Mouse (Mus musculus) hindbrain, embryonic 13.5 days (tissue): ENCODE measurements around the gene Olfr51. TPM values are rescaled to one million over a fixed set of nuclear protein-coding genes. Genes with fewer than 3 reads are reported as not detected.
"Not testable (repeated sequence)": the region's sequence is repeated elsewhere in the genome, so short reads cannot be mapped to it uniquely, and the experiment has no call there.

Experiments
- ATAC-seq: fragments of 200-750 bp; cut with Nextera tagmentation; 2 replicates; pipeline ENCODE4 v1.8.0; 2017; ENCODE audit warnings: moderate TSS enrichment; ENCODE audit not compliant: low FRiP score
- H3K27ac ChIP-seq: fragments of 300-500 bp; sonication (generic); 2 replicates; pipeline ENCODE4 v1.5.1; 2015; ENCODE audit warnings: inconsistent platforms, mild to moderate bottlenecking, moderate library complexity
- H3K27me3 ChIP-seq: fragments of 300-500 bp; sonication (generic); 2 replicates; pipeline ENCODE4 v1.6.1; 2015; ENCODE audit warnings: mild to moderate bottlenecking, inconsistent platforms
- H3K36me3 ChIP-seq: fragments of 300-500 bp; sonication (generic); 2 replicates; pipeline ENCODE4 v1.6.1; 2015; ENCODE audit warnings: mild to moderate bottlenecking, inconsistent platforms
- H3K4me1 ChIP-seq: fragments of 300-500 bp; sonication (generic); replicated peaks from 2 replicates; pipeline ENCODE4 v1.6.1; 2015; ENCODE audit warnings: inconsistent platforms
- H3K4me2 ChIP-seq: fragments of 300-500 bp; sonication (generic); 2 replicates; pipeline ENCODE4 v1.6.1; 2015; ENCODE audit warnings: inconsistent platforms, mild to moderate bottlenecking, moderate library complexity
- H3K4me3 ChIP-seq: fragments of 300-500 bp; sonication (generic); 2 replicates; pipeline ENCODE4 v1.5.1; 2015; ENCODE audit warnings: mild to moderate bottlenecking, inconsistent platforms
- H3K9ac ChIP-seq: fragments of 300-500 bp; sonication (generic); 2 replicates; pipeline ENCODE4 v1.6.1; 2015; ENCODE audit warnings: mild to moderate bottlenecking, inconsistent platforms
- H3K9me3 ChIP-seq: fragments of 300-500 bp; sonication (generic); 2 replicates; pipeline ENCODE4 v1.6.1; 2016; ENCODE audit warnings: inconsistent platforms
- WGBS: fragments of 180-500 bp; shearing (Covaris S2); methylation state at CpG from one replicate; pipeline ENCODE4 v1.1.7; 2015; 5-methylcytosine and 5-hydroxymethylcytosine counted together
- polyA plus RNA-seq: library from polyadenylated mRNA; unstranded; fragments of >200 nt; fragmentation: Nextera tagmentation; extraction: Ambion mirVana; gene quantifications from 2 replicates; pipeline ENCODE4 v1.2.1, GENCODE M21; 2015

The Olfr51 gene
- not detected in 2 replicates for polyA plus RNA-seq

DNA sequence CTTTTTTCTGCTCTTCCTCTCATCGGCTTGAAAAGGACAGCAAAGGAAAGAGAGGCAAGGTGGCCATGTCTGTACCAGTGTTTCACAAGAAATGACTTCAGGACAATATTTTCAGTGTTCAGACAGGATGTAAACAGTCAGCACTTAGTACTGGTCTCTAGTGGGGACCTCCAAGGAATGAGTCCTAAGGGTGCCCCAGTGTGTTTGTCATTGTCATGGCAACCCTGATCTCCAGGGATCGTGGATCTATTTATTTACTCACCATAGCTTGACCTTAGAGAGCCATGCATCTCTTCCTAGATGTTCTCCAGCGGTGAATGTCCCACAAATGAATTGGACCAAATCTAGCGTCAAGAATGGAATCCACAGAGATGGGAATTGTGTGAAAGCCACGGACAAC lies at the start of gene Olfr51:
Olfr51 (plus strand) TSS at position 301 of the 400 bp plus-strand sequence.
- Histone ChIP-seq H3K4me1 (no peaks in the 10 kb centered on the region), H3K27me3 (no peaks in the 10 kb centered on the region), H3K9ac (no peak within 1 kb of the TSS), H3K4me3 (no peak within 1 kb of the TSS), H3K4me2 (no peak within 1 kb of the TSS), H3K27ac (no peak within 1 kb of the TSS), H3K9me3 (no peaks in the 10 kb centered on the region), H3K36me3 (no peaks in the 10 kb centered on the region)
- 80% methylated on average over 5 of the region's 5 CpGs for WGBS
- ATAC-seq, result no peak

DNA sequence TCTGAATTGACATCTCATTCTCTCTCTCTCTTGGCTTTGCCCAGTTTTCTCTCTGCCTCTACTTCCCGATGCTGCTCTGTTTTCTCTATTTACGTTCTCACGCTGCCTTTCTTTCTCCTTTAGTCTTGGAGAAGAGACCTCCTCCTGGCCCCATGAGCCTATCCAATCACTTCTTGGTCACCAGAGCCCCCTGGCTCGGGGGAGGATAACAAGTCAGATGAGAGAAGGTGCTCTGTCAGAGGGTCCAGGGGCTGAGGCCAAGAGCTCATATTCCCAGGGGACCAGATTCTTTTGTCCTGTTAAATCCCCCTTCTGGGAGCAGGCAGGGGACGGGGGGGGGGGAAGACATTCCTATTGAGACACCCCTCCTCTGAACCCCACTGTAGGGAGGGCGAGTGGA lies 49.7 kb upstream of the Olfr51 start, which contains the start of gene Prop1:
Prop1 (minus strand) TSS at position 101 of the 400 bp plus-strand sequence.
- no peaks in the 10 kb centered on the region for H3K9me3 ChIP-seq
- H3K27ac ChIP-seq, result no peak within 1 kb of the TSS
- no peak within 1 kb of the TSS for H3K4me2 ChIP-seq
- H3K27me3 ChIP-seq, result no peaks in the 10 kb centered on the region
- WGBS, result 72% methylated on average over 6 of the region's 6 CpGs
- H3K9ac ChIP-seq, result no peak within 1 kb of the TSS
- H3K36me3 ChIP-seq, result no peaks in the 10 kb centered on the region
- ATAC-seq, result no peak
- no peaks in the 10 kb centered on the region for H3K4me1 ChIP-seq
- no peak within 1 kb of the TSS for H3K4me3 ChIP-seq

DNA sequence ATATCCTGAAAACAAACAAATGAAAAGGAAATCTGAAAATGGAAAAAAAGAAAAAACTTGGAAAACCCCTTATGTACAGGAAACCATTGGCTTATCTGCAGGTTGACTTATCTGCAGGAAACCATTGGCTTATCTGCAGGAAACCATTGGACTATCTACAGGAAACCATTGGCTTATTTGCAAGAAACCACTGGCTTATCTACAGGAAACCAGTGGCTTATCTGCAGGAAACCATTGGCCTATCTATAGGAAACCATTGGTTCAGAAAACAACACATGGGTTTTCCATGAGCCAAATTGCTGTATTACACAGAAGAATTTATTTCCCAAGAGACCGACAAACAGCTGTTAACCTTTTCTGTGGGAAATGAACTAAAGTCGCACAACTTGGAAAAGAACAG lies 38.5 kb upstream of the Olfr51 start:
- H3K27me3 ChIP-seq, result 0 out of 2 replicates have a peak, but pooled peaks cover 3% of the 10 kb centered on the region
- WGBS, result 93% methylated on average over 2 of the region's 2 CpGs
- H3K4me3 ChIP-seq, result no peak overlapping the region
- H3K4me1 ChIP-seq, result no peaks in the 10 kb centered on the region
- ATAC-seq, result no peak
- no peak overlapping the region for H3K4me2 ChIP-seq
- no peak overlapping the region for H3K27ac ChIP-seq
- H3K36me3 ChIP-seq, result no peaks in the 10 kb centered on the region
- no peaks in the 10 kb centered on the region for H3K9me3 ChIP-seq
- H3K9ac ChIP-seq, result no peak overlapping the region

DNA sequence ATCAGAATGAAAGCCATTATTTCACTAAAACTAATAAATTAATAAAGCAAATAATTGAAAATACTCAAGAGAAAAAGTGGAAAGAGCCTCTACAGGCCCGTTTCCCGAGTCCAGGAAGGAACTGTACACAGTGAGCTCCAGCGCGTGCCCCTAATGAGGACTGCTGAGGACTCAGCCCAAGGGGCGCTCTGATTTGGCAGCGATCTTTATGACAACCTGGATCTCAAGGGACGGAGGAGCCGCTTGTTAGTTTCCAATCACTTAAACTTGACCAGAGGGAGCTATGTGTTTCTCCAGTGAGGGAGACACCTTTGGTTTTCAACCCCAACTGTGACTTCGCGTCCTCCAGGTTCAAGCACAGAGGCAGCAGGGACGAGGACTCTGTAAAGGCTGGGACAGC lies 37.2 kb upstream of the Olfr51 start, which contains the start of gene Olfr1378:
Olfr1378 (plus strand) TSS at position 301 of the 400 bp plus-strand sequence.
- WGBS, result 88% methylated on average over 11 of the region's 11 CpGs
- no peak within 1 kb of the TSS for H3K9ac ChIP-seq
- H3K36me3 ChIP-seq, result no peaks in the 10 kb centered on the region
- H3K9me3 ChIP-seq, result no peaks in the 10 kb centered on the region
- no peak within 1 kb of the TSS for H3K27ac ChIP-seq
- no peak within 1 kb of the TSS for H3K4me3 ChIP-seq
- no peak for ATAC-seq
- 0 out of 2 replicates have a peak, but pooled peaks cover 3% of the 10 kb centered on the region for H3K27me3 ChIP-seq
- no peak within 1 kb of the TSS for H3K4me2 ChIP-seq
- H3K4me1 ChIP-seq, result no peaks in the 10 kb centered on the region

DNA sequence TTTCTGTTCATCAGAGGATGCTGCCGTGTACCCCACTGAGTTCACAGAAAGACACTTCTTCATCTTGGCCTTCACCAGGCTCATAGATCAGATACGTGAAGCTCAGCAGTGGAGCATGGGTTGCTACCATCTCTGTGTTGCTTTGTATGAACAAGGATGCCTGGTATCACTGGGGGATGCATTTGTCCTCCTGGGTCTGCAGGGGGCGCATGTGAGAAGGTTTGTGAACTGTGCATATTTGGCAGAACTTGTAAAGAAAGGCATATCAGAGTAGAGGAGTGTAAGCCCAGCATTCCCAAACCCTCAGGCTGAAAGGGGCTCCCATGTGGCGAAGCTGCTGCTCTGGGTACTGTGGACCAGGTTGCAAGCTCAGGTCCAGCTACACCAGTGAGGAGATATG lies 26.2 kb upstream of the Olfr51 start:
- Histone ChIP-seq H3K9me3 (no peaks in the 10 kb centered on the region), H3K9ac (no peak overlapping the region), H3K27ac (no peak overlapping the region), H3K4me3 (no peak overlapping the region), H3K27me3 (no peaks in the 10 kb centered on the region), H3K4me2 (no peak overlapping the region), H3K4me1 (no peaks in the 10 kb centered on the region), H3K36me3 (no peaks in the 10 kb centered on the region)
- ATAC-seq, result no peak
- 74% methylated on average over 4 of the region's 4 CpGs for WGBS

DNA sequence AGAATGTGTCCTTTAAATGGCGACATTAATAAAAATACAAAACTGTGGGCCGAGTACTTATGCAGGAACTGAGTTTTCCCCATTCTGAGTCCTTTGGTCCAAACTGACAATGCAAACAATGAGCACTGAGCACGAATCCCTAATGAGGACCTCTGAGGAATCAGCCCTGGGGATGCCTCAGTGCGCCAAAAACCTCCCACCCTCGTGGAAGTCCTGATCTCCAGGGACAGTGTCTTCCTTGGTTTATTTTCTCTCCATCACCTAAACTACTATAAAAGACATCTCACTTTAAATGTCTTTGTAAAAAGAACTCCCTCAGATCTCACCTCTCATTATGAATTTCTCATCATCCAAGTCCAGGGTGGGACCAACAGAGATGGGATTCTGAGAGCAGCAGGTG lies 21.7 kb upstream of the Olfr51 start, which contains the start of gene Olfr1377:
Olfr1377 (plus strand) TSS at position 301 of the 400 bp plus-strand sequence.
- H3K4me1 ChIP-seq, result no peaks in the 10 kb centered on the region
- WGBS, result 65% methylated on average over 5 of the region's 5 CpGs
- no peak within 1 kb of the TSS for H3K9ac ChIP-seq
- no peak within 1 kb of the TSS for H3K27ac ChIP-seq
- no peaks in the 10 kb centered on the region for H3K27me3 ChIP-seq
- H3K9me3 ChIP-seq, result no peaks in the 10 kb centered on the region
- no peak for ATAC-seq
- no peak within 1 kb of the TSS for H3K4me3 ChIP-seq
- no peaks in the 10 kb centered on the region for H3K36me3 ChIP-seq
- H3K4me2 ChIP-seq, result no peak within 1 kb of the TSS

DNA sequence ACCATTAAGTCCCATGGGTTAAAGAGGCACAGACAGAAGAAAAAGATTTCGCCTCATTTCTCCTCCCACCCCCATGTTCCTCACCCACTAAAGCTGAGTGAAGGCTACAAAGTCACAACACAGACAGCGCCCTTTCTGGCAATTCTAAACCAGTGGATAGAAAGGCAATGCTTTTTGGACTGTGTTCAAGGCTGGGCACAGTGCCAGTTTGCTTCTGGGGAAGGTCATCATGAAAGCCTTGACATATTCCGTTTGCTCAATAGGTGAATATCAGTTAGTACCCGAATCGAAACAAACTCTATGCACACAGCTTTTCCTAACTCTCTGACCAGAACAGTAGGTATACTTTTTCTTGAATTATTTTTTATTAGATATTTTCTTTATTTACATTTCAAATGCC lies 8.4 kb downstream of the Olfr51 start:
- H3K4me1 ChIP-seq, result no peaks in the 10 kb centered on the region
- H3K4me3 ChIP-seq, result no peak overlapping the region
- 74% methylated on average over 5 of the region's 5 CpGs for WGBS
- no peaks in the 10 kb centered on the region for H3K36me3 ChIP-seq
- H3K9ac ChIP-seq, result no peak overlapping the region
- no peak overlapping the region for H3K4me2 ChIP-seq
- H3K9me3 ChIP-seq, result no peaks in the 10 kb centered on the region
- no peak overlapping the region for H3K27ac ChIP-seq
- no peak for ATAC-seq
- no peaks in the 10 kb centered on the region for H3K27me3 ChIP-seq

DNA sequence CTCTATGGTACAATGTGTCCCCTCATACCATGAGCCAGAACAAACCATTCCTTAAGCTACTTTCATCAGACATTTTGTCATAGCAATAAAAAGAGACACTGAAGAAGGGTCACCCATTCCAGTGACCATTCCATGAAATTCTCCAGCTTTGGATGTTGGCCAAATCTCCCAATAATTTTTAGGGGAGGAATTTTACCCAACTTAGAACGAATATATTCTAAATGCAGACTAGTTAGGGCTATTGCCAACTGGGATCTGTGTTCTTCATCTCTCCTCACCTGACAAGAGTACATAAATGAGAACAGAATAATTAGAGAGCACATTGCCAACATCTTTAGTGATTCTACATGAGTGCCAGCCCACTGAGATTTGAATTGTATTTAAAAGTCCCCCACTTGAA lies 10.5 kb downstream of the Olfr51 start, which contains the start of gene Olfr54:
Olfr54 (plus strand) TSS at position 301 of the 400 bp plus-strand sequence.
- H3K27me3 ChIP-seq, result no peaks in the 10 kb centered on the region
- no peak within 1 kb of the TSS for H3K27ac ChIP-seq
- no peak for ATAC-seq
- no peaks in the 10 kb centered on the region for H3K4me1 ChIP-seq
- no peak within 1 kb of the TSS for H3K4me2 ChIP-seq
- no peaks in the 10 kb centered on the region for H3K9me3 ChIP-seq
- H3K9ac ChIP-seq, result no peak within 1 kb of the TSS
- H3K36me3 ChIP-seq, result no peaks in the 10 kb centered on the region
- no peak within 1 kb of the TSS for H3K4me3 ChIP-seq
- 76% methylated on average over 1 of the region's 1 CpGs for WGBS

DNA sequence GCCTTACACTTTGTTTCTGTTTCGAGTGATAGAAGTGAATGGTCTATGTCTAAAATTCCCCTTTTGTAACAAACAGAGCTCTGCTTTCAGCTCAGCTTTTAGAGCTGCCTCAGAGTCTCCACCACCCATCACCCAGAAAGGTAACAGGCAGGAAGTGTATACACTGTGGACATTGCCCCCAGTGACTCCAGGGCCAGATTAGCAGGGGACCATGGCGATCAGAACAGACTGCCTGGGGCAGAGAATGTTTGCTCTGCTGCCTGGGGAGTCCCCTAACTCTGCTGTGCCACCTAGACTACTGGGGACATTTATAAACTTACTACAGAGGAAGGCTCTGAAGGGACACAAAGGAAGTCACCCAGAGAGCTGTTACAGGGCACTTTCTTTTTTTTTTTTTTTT lies 12.9 kb downstream of the Olfr51 start:
- Histone ChIP-seq H3K9me3 (no peaks in the 10 kb centered on the region), H3K27ac (no peak overlapping the region), H3K27me3 (no peaks in the 10 kb centered on the region), H3K4me1 (no peaks in the 10 kb centered on the region), H3K36me3 (no peaks in the 10 kb centered on the region), H3K9ac (no peak overlapping the region), H3K4me2 (no peak overlapping the region), H3K4me3 (no peak overlapping the region)
- no peak for ATAC-seq
- 62% methylated on average over 2 of the region's 2 CpGs for WGBS

DNA sequence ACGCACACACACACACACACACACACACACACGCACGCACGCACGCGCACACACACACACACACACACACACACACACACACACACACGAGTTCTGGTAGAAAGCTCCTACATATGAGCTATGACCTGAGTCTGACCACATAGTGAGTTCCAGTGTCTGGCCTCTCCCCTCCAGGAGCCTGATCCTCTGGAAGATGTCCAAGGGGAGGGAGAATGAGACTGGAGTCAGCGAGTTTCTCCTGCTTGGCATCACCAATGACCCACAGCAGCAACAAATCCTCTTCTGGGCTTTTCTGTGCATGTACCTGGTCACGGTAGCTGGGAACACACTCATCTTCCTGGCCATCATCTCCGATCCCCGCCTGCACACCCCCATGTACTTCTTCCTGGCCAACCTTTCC lies 23.4 kb downstream of the Olfr51 start:
- H3K4me3 ChIP-seq, H3K9me3 ChIP-seq, H3K36me3 ChIP-seq, H3K4me1 ChIP-seq, H3K4me2 ChIP-seq, H3K27me3 ChIP-seq, H3K27ac ChIP-seq, H3K9ac ChIP-seq, ATAC-seq: not testable (repeated sequence)
- WGBS, result 82% methylated on average over 10 of the region's 11 CpGs

DNA sequence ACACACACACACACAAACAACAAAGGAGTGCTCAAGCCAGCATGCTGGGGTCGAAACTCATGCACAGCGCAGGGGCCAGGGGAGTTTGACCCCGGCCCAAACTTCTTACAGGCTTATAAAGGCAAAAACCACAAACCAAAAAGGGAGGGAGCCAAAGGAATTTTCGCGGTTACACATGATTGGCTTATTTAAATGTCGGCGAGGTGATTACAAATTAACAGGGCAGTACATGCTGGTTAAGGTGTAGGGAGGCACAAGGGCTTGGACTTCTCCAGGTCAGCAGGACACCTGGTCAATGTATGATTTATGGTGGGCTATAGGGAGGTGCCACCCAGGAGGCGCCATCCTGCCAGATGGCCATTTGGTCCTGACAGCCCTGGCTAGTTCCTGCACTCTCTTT lies 26.0 kb downstream of the Olfr51 start:
- H3K9ac ChIP-seq, H3K27me3 ChIP-seq, H3K4me2 ChIP-seq, H3K4me1 ChIP-seq, H3K36me3 ChIP-seq, H3K9me3 ChIP-seq, H3K27ac ChIP-seq, H3K4me3 ChIP-seq, ATAC-seq: not testable (repeated sequence)
- WGBS, result 78% methylated on average over 8 of the region's 8 CpGs

DNA sequence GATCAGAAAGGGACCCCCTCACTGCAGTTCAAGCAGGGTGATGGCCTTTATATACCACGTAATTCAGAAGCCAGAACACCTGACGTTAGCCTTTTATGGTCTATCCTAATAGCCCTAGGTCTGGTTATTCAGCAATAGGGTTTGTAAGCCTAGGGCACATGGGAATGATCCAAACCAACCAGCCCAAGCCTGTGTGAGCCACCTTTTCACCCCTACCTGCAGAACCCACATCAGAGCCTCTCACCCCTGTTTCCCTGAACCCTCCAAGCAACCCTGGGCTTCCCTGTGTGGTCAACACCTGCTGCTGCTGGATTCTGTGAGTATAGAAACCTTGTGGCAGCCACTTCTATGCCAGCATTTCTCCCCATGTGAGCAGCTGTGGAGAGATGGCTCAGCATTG lies 26.8 kb downstream of the Olfr51 start:
- ATAC-seq, result no peak
- Histone ChIP-seq H3K36me3 (no peaks in the 10 kb centered on the region), H3K27ac (no peak overlapping the region), H3K4me1 (no peaks in the 10 kb centered on the region), H3K4me2 (no peak overlapping the region), H3K27me3 (no peaks in the 10 kb centered on the region), H3K4me3 (no peak overlapping the region), H3K9me3 (no peaks in the 10 kb centered on the region), H3K9ac (no peak overlapping the region)
- WGBS, result 80% methylated on average over 2 of the region's 2 CpGs

DNA sequence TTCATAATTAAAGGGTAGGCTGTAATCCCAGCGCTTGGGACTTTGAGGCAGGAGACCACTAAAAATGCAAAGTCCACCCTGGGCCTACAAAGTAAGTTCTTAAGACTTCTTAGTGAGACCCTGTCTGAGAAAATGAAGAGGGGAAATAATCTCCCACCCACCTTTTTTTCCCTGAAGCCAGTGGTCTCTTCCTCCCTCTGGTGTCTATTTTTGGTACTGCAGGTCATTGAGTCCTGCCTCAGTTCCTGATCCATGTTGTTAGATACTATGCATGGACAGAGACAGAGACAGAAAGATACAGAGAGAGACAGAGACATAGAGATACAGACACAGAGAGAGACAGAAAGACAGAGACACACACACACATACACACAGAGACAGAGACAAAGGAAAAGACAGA lies 29.5 kb downstream of the Olfr51 start:
- H3K9me3 ChIP-seq, result no peaks in the 10 kb centered on the region
- no peak for ATAC-seq
- H3K4me2 ChIP-seq, result no peak overlapping the region
- no peak overlapping the region for H3K27ac ChIP-seq
- H3K4me3 ChIP-seq, result no peak overlapping the region
- 19% methylated on average over 1 of the region's 1 CpGs for WGBS
- H3K36me3 ChIP-seq, result no peaks in the 10 kb centered on the region
- H3K4me1 ChIP-seq, result no peaks in the 10 kb centered on the region
- H3K27me3 ChIP-seq, result no peaks in the 10 kb centered on the region
- H3K9ac ChIP-seq, result no peak overlapping the region
